Mouse (Mus musculus): ENCODE measurements around the gene Atp2b1. TPM values are rescaled to one million over a fixed set of nuclear protein-coding genes. Genes with fewer than 3 reads are reported as not detected.

Gene Atp2b1
- polyA plus RNA-seq, 1 experiment from 2014 or later, result 214 TPM

- ATAC-seq (ENCODE audit: low FRiP score, low TSS enrichment), result no peak
- no peaks in the 10 kb centered on the region for H3K27me3 ChIP-seq (ENCODE audit: control insufficient read depth, insufficient read depth, low read length)
- H3K9me3 ChIP-seq (ENCODE audit: control insufficient read depth, low read length), result no peaks in the 10 kb centered on the region
- no peak overlapping the region for H3K4me2 ChIP-seq (ENCODE audit: low read length)
- WGBS, result 92% methylated on average over 13 of the region's 13 CpGs
- DNase-seq, result no peak
- H3K9ac ChIP-seq (replicated peaks; ENCODE audit: low read length), result no peak overlapping the region
- no peaks in the 10 kb centered on the region for H3K4me1 ChIP-seq (ENCODE audit: control insufficient read depth, insufficient read depth, low read length)
- H3K4me3 ChIP-seq (replicated peaks; ENCODE audit: low read depth, low read length), result no peak overlapping the region
- H3K27ac ChIP-seq (replicated peaks; ENCODE audit: low read depth, low read length), result no peak overlapping the region
- H3K36me3 ChIP-seq (ENCODE audit: control insufficient read depth, insufficient read depth, low read length), result peaks cover 50% of the 10 kb centered on the region
Measured at GRCm38 (mm10) chr10:99014737-99015136, 100.5 kb downstream of the Atp2b1 start.

DNA sequence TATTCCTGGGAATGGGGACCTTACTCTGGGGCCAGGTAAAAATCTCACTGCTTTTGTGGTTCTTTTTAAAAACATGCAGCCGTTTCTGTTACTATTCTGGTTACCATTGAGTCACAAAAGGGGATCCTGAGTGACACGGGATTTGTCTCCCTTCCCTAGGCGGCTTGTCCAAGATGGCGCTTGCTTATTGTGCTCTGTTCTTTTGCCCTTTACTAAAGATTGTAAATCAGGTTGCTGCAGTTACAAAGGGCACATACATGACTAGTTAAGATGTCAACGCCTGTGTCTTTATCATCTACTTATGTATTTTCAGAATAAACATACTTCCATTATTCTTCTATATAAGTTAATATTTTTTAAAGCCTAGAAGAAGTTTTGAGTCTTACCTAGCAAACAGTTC lies 102.8 kb downstream of the Atp2b1 start:
- no peak overlapping the region for H3K27ac ChIP-seq (replicated peaks; ENCODE audit: low read depth, low read length)
- no peaks in the 10 kb centered on the region for H3K27me3 ChIP-seq (ENCODE audit: control insufficient read depth, insufficient read depth, low read length)
- no peaks in the 10 kb centered on the region for H3K9me3 ChIP-seq (ENCODE audit: control insufficient read depth, low read length)
- 43% methylated on average over 5 of the region's 5 CpGs for WGBS
- no peak overlapping the region for H3K4me2 ChIP-seq (ENCODE audit: low read length)
- no peak overlapping the region for H3K4me3 ChIP-seq (replicated peaks; ENCODE audit: low read depth, low read length)
- H3K4me1 ChIP-seq (ENCODE audit: control insufficient read depth, insufficient read depth, low read length), result no peaks in the 10 kb centered on the region
- DNase-seq (peak; percentile 35), ATAC-seq (ENCODE audit: low FRiP score, low TSS enrichment) (peak; percentile 57; the same call in 1 of the 2 replicates)
- no peak overlapping the region for H3K9ac ChIP-seq (replicated peaks; ENCODE audit: low read length)
- peaks cover 39% of the 10 kb centered on the region for H3K36me3 ChIP-seq (ENCODE audit: control insufficient read depth, insufficient read depth, low read length)

- WGBS, result 94% methylated on average over 5 of the region's 5 CpGs
- H3K27ac ChIP-seq (replicated peaks; ENCODE audit: low read depth, low read length), result no peak overlapping the region
- ATAC-seq (ENCODE audit: low FRiP score, low TSS enrichment), result no peak
Measured at GRCm38 (mm10) chr10:99027462-99027861, 113.3 kb downstream of the Atp2b1 start.

GRCm38 (mm10) chr10:99029844-99030243 lies 115.6 kb downstream of the Atp2b1 start:
- H3K4me3 ChIP-seq (replicated peaks; ENCODE audit: low read depth, low read length), result no peak overlapping the region
- H3K4me1 ChIP-seq (ENCODE audit: control insufficient read depth, insufficient read depth, low read length), result no peaks in the 10 kb centered on the region
- H3K4me2 ChIP-seq (ENCODE audit: low read length), result no peak overlapping the region
- H3K9me3 ChIP-seq (ENCODE audit: control insufficient read depth, low read length), result no peaks in the 10 kb centered on the region
- no peak for DNase-seq
- H3K27me3 ChIP-seq (ENCODE audit: control insufficient read depth, insufficient read depth, low read length), result no peaks in the 10 kb centered on the region
- no peaks in the 10 kb centered on the region for H3K36me3 ChIP-seq (ENCODE audit: control insufficient read depth, insufficient read depth, low read length)
- H3K9ac ChIP-seq (replicated peaks; ENCODE audit: low read length), result no peak overlapping the region
- WGBS, result 95% methylated on average over 7 of the region's 7 CpGs
- no peak overlapping the region for H3K27ac ChIP-seq (replicated peaks; ENCODE audit: low read depth, low read length)
- no peak for ATAC-seq (ENCODE audit: low FRiP score, low TSS enrichment)

More at GRCm38 (mm10) chr10:99027462-99027861, 113.3 kb downstream of the Atp2b1 start:
- H3K4me2 ChIP-seq (ENCODE audit: low read length), result no peak overlapping the region
- H3K4me3 ChIP-seq (replicated peaks; ENCODE audit: low read depth, low read length), result no peak overlapping the region
- no peaks in the 10 kb centered on the region for H3K36me3 ChIP-seq (ENCODE audit: control insufficient read depth, insufficient read depth, low read length)
- DNase-seq, result no peak
- no peak overlapping the region for H3K9ac ChIP-seq (replicated peaks; ENCODE audit: low read length)
- no peaks in the 10 kb centered on the region for H3K27me3 ChIP-seq (ENCODE audit: control insufficient read depth, insufficient read depth, low read length)
- no peaks in the 10 kb centered on the region for H3K9me3 ChIP-seq (ENCODE audit: control insufficient read depth, low read length)
- H3K4me1 ChIP-seq (ENCODE audit: control insufficient read depth, insufficient read depth, low read length), result no peaks in the 10 kb centered on the region

DNA sequence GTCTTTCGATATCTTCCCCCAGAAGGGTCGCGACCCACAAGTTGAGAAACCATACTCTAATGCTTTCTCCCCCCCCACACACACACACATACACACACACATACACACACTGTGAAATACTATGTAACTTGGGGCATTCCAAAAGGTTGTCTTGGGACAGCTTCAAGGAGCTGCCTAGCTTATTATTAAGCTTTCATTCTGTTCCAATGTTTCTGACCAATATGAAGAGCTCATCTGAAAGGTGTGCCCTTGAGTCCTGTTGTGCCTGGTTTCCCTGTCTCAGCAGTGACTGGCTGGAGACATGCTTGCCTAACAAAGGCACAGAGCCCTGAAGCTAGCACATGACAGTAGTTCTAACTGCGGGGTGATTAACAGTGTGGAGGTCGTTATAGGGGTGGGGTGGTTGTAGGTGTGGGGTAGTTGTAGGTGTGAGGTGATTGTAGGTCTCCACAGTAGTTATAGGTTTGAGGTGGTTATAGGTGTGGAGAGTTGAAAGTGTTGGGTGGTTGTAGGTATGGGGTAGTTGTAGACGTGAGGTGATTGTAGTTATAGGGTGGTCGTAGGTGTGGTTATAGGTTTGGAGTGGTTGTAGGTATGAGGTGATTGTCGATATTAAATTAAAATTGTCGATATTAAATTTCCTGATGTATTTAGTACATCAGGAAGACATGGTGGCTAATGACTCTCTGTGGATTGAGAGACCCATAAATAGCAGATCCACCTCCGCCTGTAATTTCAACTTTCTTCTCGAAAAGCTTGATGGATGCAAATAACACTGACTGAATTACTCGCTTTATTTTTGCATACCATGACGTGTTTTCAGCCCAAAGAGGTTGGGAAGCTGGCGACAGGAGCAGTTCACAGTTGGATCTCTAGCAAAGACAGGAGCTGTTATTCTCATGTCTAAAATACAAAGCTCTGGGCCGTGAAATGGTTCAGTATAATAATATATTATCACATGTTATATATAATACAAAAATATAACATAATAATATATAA lies 119.9 kb downstream of the Atp2b1 start:
- Histone ChIP-seq H3K27me3 (ENCODE audit: control insufficient read depth, insufficient read depth, low read length) (no peaks in the 10 kb centered on the region), H3K9ac (replicated peaks; ENCODE audit: low read length) (no peak overlapping the region), H3K9me3 (ENCODE audit: control insufficient read depth, low read length) (no peaks in the 10 kb centered on the region), H3K4me2 (ENCODE audit: low read length) (no peak overlapping the region), H3K36me3 (ENCODE audit: control insufficient read depth, insufficient read depth, low read length) (no peaks in the 10 kb centered on the region), H3K4me3 (replicated peaks; ENCODE audit: low read depth, low read length) (no peak overlapping the region), H3K27ac (replicated peaks; ENCODE audit: low read depth, low read length) (no peak overlapping the region), H3K4me1 (ENCODE audit: control insufficient read depth, insufficient read depth, low read length) (no peaks in the 10 kb centered on the region)
- WGBS, result 94% methylated on average over 15 of the region's 15 CpGs
- DNase-seq, result no peak
- ATAC-seq (ENCODE audit: low FRiP score, low TSS enrichment), result no peak

DNA sequence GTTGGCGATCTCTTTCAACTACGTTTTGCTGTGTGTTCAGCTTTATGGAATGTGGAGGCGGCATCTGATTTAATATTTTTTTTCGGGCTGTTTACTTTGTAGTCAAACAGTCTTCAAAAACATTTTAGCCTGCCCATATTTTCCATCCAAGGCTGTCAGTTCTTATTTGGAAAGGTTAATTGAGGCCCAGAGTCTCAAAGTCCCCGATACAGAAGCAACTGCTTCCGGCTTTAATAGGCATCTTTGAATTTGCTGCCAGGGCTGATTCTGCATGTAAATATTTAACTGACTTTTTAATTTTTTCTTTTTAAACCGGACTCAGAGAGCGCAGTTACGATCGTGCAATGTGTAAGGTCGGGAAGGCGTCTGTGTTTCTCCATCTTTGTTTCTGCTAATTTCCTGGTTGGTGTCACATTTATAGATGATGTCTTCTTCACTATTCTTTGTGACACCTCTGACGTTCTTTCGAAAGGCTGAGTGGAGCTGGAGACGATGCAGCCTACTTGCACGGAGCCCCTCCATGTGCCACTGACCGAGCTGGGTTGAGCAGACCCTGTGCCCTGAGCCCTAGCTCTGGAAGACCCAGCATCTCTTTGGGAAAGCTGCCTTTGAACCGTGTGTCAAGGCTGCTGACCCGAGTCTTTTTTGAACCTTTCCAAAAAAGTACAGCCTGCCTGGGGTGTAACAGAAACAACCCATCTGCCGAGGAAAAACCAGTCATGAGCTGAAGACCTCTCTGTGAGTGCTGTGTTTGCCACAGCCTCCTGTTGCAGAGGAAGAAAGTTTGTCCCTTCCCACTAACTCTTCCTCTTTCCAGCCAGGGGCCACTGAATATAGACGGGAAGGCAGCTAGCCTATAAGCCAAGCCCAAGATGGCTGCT lies 123.2 kb downstream of the Atp2b1 start:
- Histone ChIP-seq H3K27ac (replicated peaks; ENCODE audit: low read depth, low read length) (no peak overlapping the region), H3K36me3 (ENCODE audit: control insufficient read depth, insufficient read depth, low read length) (no peaks in the 10 kb centered on the region), H3K9ac (replicated peaks; ENCODE audit: low read length) (no peak overlapping the region), H3K4me1 (ENCODE audit: control insufficient read depth, insufficient read depth, low read length) (no peaks in the 10 kb centered on the region), H3K9me3 (ENCODE audit: control insufficient read depth, low read length) (no peaks in the 10 kb centered on the region), H3K4me2 (ENCODE audit: low read length) (no peak overlapping the region), H3K4me3 (replicated peaks; ENCODE audit: low read depth, low read length) (no peak overlapping the region), H3K27me3 (ENCODE audit: control insufficient read depth, insufficient read depth, low read length) (no peaks in the 10 kb centered on the region)
- peak; percentile 10 for DNase-seq
- ATAC-seq (ENCODE audit: low FRiP score, low TSS enrichment), result no peak
- WGBS, result 85% methylated on average over 21 of the region's 21 CpGs

DNA sequence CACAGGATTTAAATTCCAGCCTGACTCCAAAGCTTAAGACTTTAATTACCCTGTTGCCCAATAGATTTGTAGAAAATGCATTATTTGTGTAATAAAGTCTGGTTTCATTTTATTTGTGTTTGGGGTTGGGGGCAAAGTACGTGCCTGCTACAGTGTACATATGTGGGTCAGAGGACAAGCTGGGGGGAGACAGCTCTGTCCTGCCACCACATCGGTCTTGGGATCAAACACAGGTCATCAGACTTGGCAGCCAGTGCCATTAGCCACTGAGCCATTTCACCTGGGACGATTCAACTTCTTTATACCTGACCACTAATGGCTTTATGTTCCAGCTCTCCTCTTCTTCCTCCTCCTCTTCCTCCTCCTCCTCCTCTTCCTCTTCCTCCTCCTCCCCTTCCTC lies 124.7 kb downstream of the Atp2b1 start:
- Histone ChIP-seq H3K4me3 (replicated peaks; ENCODE audit: low read depth, low read length) (no peak overlapping the region), H3K27ac (replicated peaks; ENCODE audit: low read depth, low read length) (no peak overlapping the region), H3K9me3 (ENCODE audit: control insufficient read depth, low read length) (no peaks in the 10 kb centered on the region), H3K36me3 (ENCODE audit: control insufficient read depth, insufficient read depth, low read length) (no peaks in the 10 kb centered on the region), H3K27me3 (ENCODE audit: control insufficient read depth, insufficient read depth, low read length) (no peaks in the 10 kb centered on the region), H3K9ac (replicated peaks; ENCODE audit: low read length) (no peak overlapping the region), H3K4me2 (ENCODE audit: low read length) (no peak overlapping the region), H3K4me1 (ENCODE audit: control insufficient read depth, insufficient read depth, low read length) (no peaks in the 10 kb centered on the region)
- no peak for DNase-seq
- 87% methylated on average over 3 of the region's 3 CpGs for WGBS
- no peak for ATAC-seq (ENCODE audit: low FRiP score, low TSS enrichment)

DNA sequence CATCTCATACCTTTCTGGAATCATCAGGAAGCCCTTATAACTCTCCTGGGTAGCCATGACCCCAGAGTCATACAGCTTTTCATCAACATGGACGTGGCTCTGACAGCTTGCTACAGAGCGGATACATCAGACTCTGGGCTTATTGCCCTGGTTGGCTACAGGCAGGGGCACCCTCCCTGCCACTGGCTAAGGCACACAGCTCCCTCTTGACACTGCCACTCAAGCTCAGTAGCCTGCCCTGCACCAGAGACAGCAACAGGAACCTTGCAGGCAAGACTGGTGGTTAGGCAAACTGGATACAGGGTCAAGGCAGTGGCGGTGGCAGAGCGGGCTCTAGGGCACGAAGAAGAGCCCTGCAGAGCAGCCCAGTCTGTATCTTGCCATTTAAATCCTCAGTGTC lies 126.0 kb downstream of the Atp2b1 start:
- Histone ChIP-seq H3K27me3 (ENCODE audit: control insufficient read depth, insufficient read depth, low read length) (no peaks in the 10 kb centered on the region), H3K4me2 (ENCODE audit: low read length) (no peak overlapping the region), H3K36me3 (ENCODE audit: control insufficient read depth, insufficient read depth, low read length) (no peaks in the 10 kb centered on the region), H3K27ac (replicated peaks; ENCODE audit: low read depth, low read length) (no peak overlapping the region), H3K4me1 (ENCODE audit: control insufficient read depth, insufficient read depth, low read length) (no peaks in the 10 kb centered on the region), H3K4me3 (replicated peaks; ENCODE audit: low read depth, low read length) (no peak overlapping the region), H3K9ac (replicated peaks; ENCODE audit: low read length) (no peak overlapping the region), H3K9me3 (ENCODE audit: control insufficient read depth, low read length) (no peaks in the 10 kb centered on the region)
- WGBS, result 94% methylated on average over 5 of the region's 5 CpGs
- no peak for ATAC-seq (ENCODE audit: low FRiP score, low TSS enrichment)
- DNase-seq, result no peak
